Mouse (Mus musculus): ENCODE results near the gene Epha1.

- TF ChIP-seq CTCF (IDR thresholded peaks at IDR 0.05; ENCODE audit: borderline replicate concordance, insufficient read depth, low read length) (no peak), POLR2A (IDR thresholded peaks at IDR 0.05; ENCODE audit: low read depth, low read length) (no peak)
Measured at GRCm38 (mm10) chr6:42372816-42373547, at the start of gene Epha1.
